Mouse (Mus musculus) myocyte (in vitro differentiated cells): ENCODE results near the gene B9d1.

Experiments
- CEBPB ChIP-seq: IDR thresholded peaks from 2 replicates; pipeline ENCODE4 v1.6.1; 2011; ENCODE audit warnings: mild to moderate bottlenecking, moderate library complexity; ENCODE audit not compliant: poor library complexity, insufficient read depth, severe bottlenecking
- E2F4 ChIP-seq: IDR thresholded peaks from one replicate; pipeline ENCODE4 v1.6.1; 2011; ENCODE audit warnings: mild to moderate bottlenecking, control low read depth, moderate library complexity; ENCODE audit not compliant: insufficient read depth
- MAX ChIP-seq: IDR thresholded peaks from one replicate; pipeline ENCODE4 v1.6.1; 2011; ENCODE audit warnings: low read depth, mild to moderate bottlenecking, control low read depth
- MYOD1 ChIP-seq, 3 experiments: IDR thresholded peaks; one replicate each; pipeline ENCODE4 v1.6.1; 2011; ENCODE audit warnings: control low read depth in 2 of 3, low read depth in 2 of 3, mild to moderate bottlenecking in 2 of 3, moderate library complexity in 1 of 3; ENCODE audit not compliant: insufficient read length in 2 of 3, control insufficient read depth in 1 of 3
- MYOG ChIP-seq, 3 experiments: IDR thresholded peaks; one replicate each; pipeline ENCODE4 v1.6.1; 2011; ENCODE audit warnings: control low read depth in 2 of 3, low read depth in 2 of 3, mild to moderate bottlenecking in 2 of 3; ENCODE audit not compliant: insufficient read length in 2 of 3, control insufficient read depth in 1 of 3, insufficient read depth in 1 of 3
- POLR2A ChIP-seq: IDR thresholded peaks from one replicate; pipeline ENCODE4 v1.6.1; 2011; ENCODE audit warnings: low read depth, mild to moderate bottlenecking, control low read depth, moderate library complexity; ENCODE audit not compliant: insufficient read length
- POLR2AphosphoS2 ChIP-seq: IDR thresholded peaks from one replicate; pipeline ENCODE4 v1.6.1; 2011; ENCODE audit warnings: low read depth, control low read depth; ENCODE audit not compliant: insufficient read length
- REST ChIP-seq: IDR thresholded peaks from one replicate; pipeline ENCODE4 v1.6.1; 2011; ENCODE audit warnings: mild to moderate bottlenecking, control low read depth, moderate library complexity; ENCODE audit not compliant: insufficient read depth, insufficient read length
- SRF ChIP-seq: IDR thresholded peaks from one replicate; pipeline ENCODE4 v1.6.1; 2011; ENCODE audit warnings: low read depth; ENCODE audit not compliant: control insufficient read depth, insufficient read length
- TCF12 ChIP-seq: IDR thresholded peaks from one replicate; pipeline ENCODE4 v1.6.1; 2011; ENCODE audit warnings: mild to moderate bottlenecking, control low read depth; ENCODE audit not compliant: poor library complexity, insufficient read depth, severe bottlenecking
- TCF3 ChIP-seq: IDR thresholded peaks from one replicate; pipeline ENCODE4 v1.6.1; 2011; ENCODE audit warnings: low read depth, control low read depth; ENCODE audit not compliant: insufficient read length
- USF1 ChIP-seq: IDR thresholded peaks from one replicate; pipeline ENCODE4 v1.6.1; 2011; ENCODE audit warnings: low read depth, mild to moderate bottlenecking, control low read depth, moderate library complexity

GRCm38 (mm10) chr11:61553015-61553754 is 48.2 kb downstream of the B9d1 start:
- TF ChIP-seq CEBPB (no peak), MAX (no peak), MYOD1 (IDR thresholded peaks at IDR 0.05; ENCODE audit: control insufficient read depth in 1 of 3, insufficient read length in 2 of 3, low read depth in 2 of 3) (no peak), USF1 (no peak), POLR2A (no peak), E2F4 (no peak), TCF12 (no peak), SRF (no peak), POLR2AphosphoS2 (no peak), TCF3 (no peak), MYOG (IDR thresholded peaks at IDR 0.05; ENCODE audit: control insufficient read depth in 1 of 3, insufficient read depth in 1 of 3, insufficient read length in 2 of 3, low read depth in 2 of 3) (no peak), REST (no peak)
